9 mouse cellular contexts compared by ENCODE assay signal in genomic region chr10:98543253-98543997, GRCm38 (mm10).
A peak's percentile ranks its signal among the peaks of the same experiment; 100 is the strongest.
DNase-seq lines count a peak whose midpoint lies in the region; ATAC-seq lines count a peak whose summit lies in the region.
"Had no signal": no experiment of that assay in that cellular context is flagged by ENCODE, and none has a peak within 500 bp of the region (broad histone marks: within the 10 kb centered on the region; RNA-seq: fewer than 3 reads in every experiment).

No protein-coding gene starts in this region.

- no peak overlapping the region for H3K4me3 ChIP-seq in intestine, embryonic 16.5 days (ENCODE audit: low read length)
- H3K4me3 ChIP-seq in intestine, embryonic 15.5 days (replicated peaks), result no peak overlapping the region
- H3K4me3 ChIP-seq in hindbrain, embryonic 12.5 days, result no peak overlapping the region
- no peak overlapping the region for H3K4me3 ChIP-seq in neural tube, embryonic 12.5 days
- no peak overlapping the region for H3K4me3 ChIP-seq in forebrain, embryonic 11.5 days (ENCODE audit: low read depth, low read length)

- H3K9ac ChIP-seq in intestine, embryonic 16.5 days (ENCODE audit: low read depth, low read length), result no peak overlapping the region
- H3K9ac ChIP-seq in intestine, embryonic 15.5 days, result no peak overlapping the region
- H3K9ac ChIP-seq in hindbrain, embryonic 12.5 days, result no peak overlapping the region
- H3K9ac ChIP-seq in neural tube, embryonic 12.5 days, result no peak overlapping the region
- no peak overlapping the region for H3K9ac ChIP-seq in forebrain, embryonic 11.5 days (ENCODE audit: low read length)

- H3K4me1 ChIP-seq in intestine, embryonic 16.5 days (ENCODE audit: control insufficient read depth, insufficient read depth, low read length), result 0 out of 2 replicates have a peak, but pooled peaks cover 3% of the 10 kb centered on the region
- no peaks in the 10 kb centered on the region for H3K4me1 ChIP-seq in intestine, embryonic 15.5 days (replicated peaks)
- peaks cover 6% of the 10 kb centered on the region for H3K4me1 ChIP-seq in hindbrain, embryonic 12.5 days
- H3K4me1 ChIP-seq in neural tube, embryonic 12.5 days, result no peaks in the 10 kb centered on the region
- no peaks in the 10 kb centered on the region for H3K4me1 ChIP-seq in forebrain, embryonic 11.5 days (replicated peaks; ENCODE audit: control insufficient read depth, insufficient read depth, low read length)

- no peaks in the 10 kb centered on the region for H3K27me3 ChIP-seq in intestine, embryonic 16.5 days (replicated peaks; ENCODE audit: control insufficient read depth, insufficient read depth, low read length)
- no peaks in the 10 kb centered on the region for H3K27me3 ChIP-seq in intestine, embryonic 15.5 days (replicated peaks)
- no peaks in the 10 kb centered on the region for H3K27me3 ChIP-seq in hindbrain, embryonic 12.5 days
- no peaks in the 10 kb centered on the region for H3K27me3 ChIP-seq in neural tube, embryonic 12.5 days (replicated peaks)
- H3K27me3 ChIP-seq in forebrain, embryonic 11.5 days (ENCODE audit: control insufficient read depth, insufficient read depth, low read length), result no peaks in the 10 kb centered on the region

- H3K4me2 ChIP-seq in intestine, embryonic 16.5 days (ENCODE audit: low read depth, low read length), result no peak overlapping the region
- H3K4me2 ChIP-seq in intestine, embryonic 15.5 days (replicated peaks), result no peak overlapping the region; the same call in 1 of the 2 replicates
- H3K4me2 ChIP-seq in hindbrain, embryonic 12.5 days (replicated peaks), result no peak overlapping the region
- no peak overlapping the region for H3K4me2 ChIP-seq in neural tube, embryonic 12.5 days (replicated peaks)
- H3K4me2 ChIP-seq in forebrain, embryonic 11.5 days (ENCODE audit: low read depth, low read length, severe bottlenecking), result no peak overlapping the region

- whole genome bisulfite sequencing in intestine, embryonic 16.5 days, result 29% methylated on average over 8 of the region's 8 CpGs
- 30% methylated on average over 8 of the region's 8 CpGs for WGBS in intestine, embryonic 15.5 days
- WGBS in hindbrain, embryonic 12.5 days, result 48% methylated on average over 8 of the region's 8 CpGs
- WGBS in neural tube, embryonic 12.5 days, result 32% methylated on average over 8 of the region's 8 CpGs
- 32% methylated on average over 8 of the region's 8 CpGs for WGBS in forebrain, embryonic 11.5 days

- DNase-seq in brain, adult 2 months (ENCODE audit: low read depth, low spot score), result peak; percentile 36
- no peak for DNase-seq in forebrain, embryonic 11.5 days (ENCODE audit: low spot score)
- no peak for DNase-seq in urinary bladder, adult 2 months (ENCODE audit: low spot score)
- no peak for DNase-seq in testis, postnatal 10 days (ENCODE audit: low spot score)
- DNase-seq: thymus, postnatal 14 days had no signal

- H3K27ac ChIP-seq in intestine, embryonic 16.5 days (ENCODE audit: low read length), result no peak overlapping the region
- no peak overlapping the region for H3K27ac ChIP-seq in intestine, embryonic 15.5 days
- no peak overlapping the region for H3K27ac ChIP-seq in hindbrain, embryonic 12.5 days
- H3K27ac ChIP-seq in neural tube, embryonic 12.5 days, result no peak overlapping the region
- H3K27ac ChIP-seq in forebrain, embryonic 11.5 days (ENCODE audit: low read depth, low read length), result no peak overlapping the region

- no peaks in the 10 kb centered on the region for H3K9me3 ChIP-seq in intestine, embryonic 16.5 days (ENCODE audit: control insufficient read depth, low read length)
- no peaks in the 10 kb centered on the region for H3K9me3 ChIP-seq in intestine, embryonic 15.5 days
- H3K9me3 ChIP-seq in hindbrain, embryonic 12.5 days (replicated peaks), result no peaks in the 10 kb centered on the region
- no peaks in the 10 kb centered on the region for H3K9me3 ChIP-seq in neural tube, embryonic 12.5 days
- no peaks in the 10 kb centered on the region for H3K9me3 ChIP-seq in forebrain, embryonic 11.5 days (ENCODE audit: control insufficient read depth, low read length)

- H3K36me3 ChIP-seq in intestine, embryonic 16.5 days (ENCODE audit: control insufficient read depth, insufficient read depth, low read length), result no peaks in the 10 kb centered on the region
- H3K36me3 ChIP-seq in intestine, embryonic 15.5 days, result no peaks in the 10 kb centered on the region
- no peaks in the 10 kb centered on the region for H3K36me3 ChIP-seq in hindbrain, embryonic 12.5 days
- no peaks in the 10 kb centered on the region for H3K36me3 ChIP-seq in neural tube, embryonic 12.5 days
- no peaks in the 10 kb centered on the region for H3K36me3 ChIP-seq in forebrain, embryonic 11.5 days (ENCODE audit: control insufficient read depth, insufficient read depth, low read length)

- peak; percentile 13; the same call in 1 of the 2 replicates for ATAC-seq in intestine, embryonic 16.5 days
- no peak; the same call in 1 of the 2 replicates for ATAC-seq in intestine, embryonic 15.5 days
- ATAC-seq in hindbrain, embryonic 12.5 days (ENCODE audit: low FRiP score), result peak; percentile 77
- peak; percentile 50; the same call in 1 of the 2 replicates for ATAC-seq in neural tube, embryonic 12.5 days (ENCODE audit: low FRiP score, low read depth)
- no peak for ATAC-seq in forebrain, embryonic 11.5 days (replicated peaks; ENCODE audit: low FRiP score)

Comparison
In these comparisons a context has a peak if more than half of its experiments do, and no peak if none do; other contexts are left out.
1. ATAC-seq: peak in intestine, embryonic 16.5 days (single experiment), hindbrain, embryonic 12.5 days (single experiment) and neural tube, embryonic 12.5 days (single experiment); none in intestine, embryonic 15.5 days (single experiment) and forebrain, embryonic 11.5 days (single experiment).